Mouse (Mus musculus) right cerebral cortex, postnatal 10 days (tissue): ENCODE data around the gene Ptprd.

Experiments
- DNase-seq, 2 experiments: peaks; one replicate each; pipeline ENCODE4 v3.0.0; 2021; ENCODE audit warnings: low spot score in 2 of 2

The Ptprd gene

GRCm38 (mm10) chr4:76025571-76026325 lies 2186.0 kb downstream of the Ptprd start:
- DNase-seq = no peak

GRCm38 (mm10) chr4:76024502-76024821 lies 2187.3 kb downstream of the Ptprd start:
- no peak for DNase-seq

- DNase-seq = no peak
These were observed 2187.8 kb downstream of the Ptprd start for GRCm38 (mm10) chr4:76023756-76024501.

- no peak for DNase-seq
These were observed 2190.1 kb downstream of the Ptprd start for GRCm38 (mm10) chr4:76021670-76022069.

GRCm38 (mm10) chr4:76015026-76015425 lies 2196.7 kb downstream of the Ptprd start:
- DNase-seq = no peak

GRCm38 (mm10) chr4:76014151-76014840 lies 2197.5 kb downstream of the Ptprd start:
- no peak for DNase-seq

GRCm38 (mm10) chr4:76008580-76008979 lies 2203.2 kb downstream of the Ptprd start:
- DNase-seq = no peak

- no peak for DNase-seq
These were observed 2204.5 kb downstream of the Ptprd start for GRCm38 (mm10) chr4:76007219-76007618.

GRCm38 (mm10) chr4:76006717-76007116 lies 2205.0 kb downstream of the Ptprd start:
- DNase-seq = peak in 1 of 2 experiments; percentile 26

GRCm38 (mm10) chr4:76004161-76004560 lies 2207.6 kb downstream of the Ptprd start:
- no peak for DNase-seq

- no peak for DNase-seq
These were observed 2211.5 kb downstream of the Ptprd start for GRCm38 (mm10) chr4:76000258-76000657.

- DNase-seq = no peak
These were observed 2215.9 kb downstream of the Ptprd start for GRCm38 (mm10) chr4:75995841-75996240.

- DNase-seq = no peak
These were observed 2217.2 kb downstream of the Ptprd start for GRCm38 (mm10) chr4:75994576-75994975.

- DNase-seq = no peak
These were observed 2218.7 kb downstream of the Ptprd start for GRCm38 (mm10) chr4:75993092-75993491.

- DNase-seq = no peak
These were observed 2220.0 kb downstream of the Ptprd start for GRCm38 (mm10) chr4:75991621-75992245.

- no peak for DNase-seq
These were observed 2237.0 kb downstream of the Ptprd start for GRCm38 (mm10) chr4:75974728-75975127.

- DNase-seq = no peak
These were observed 2238.4 kb downstream of the Ptprd start for GRCm38 (mm10) chr4:75973322-75973721.

- DNase-seq = no peak
These were observed 2241.8 kb downstream of the Ptprd start for GRCm38 (mm10) chr4:75969961-75970360.

- DNase-seq = no peak
These were observed 2243.1 kb downstream of the Ptprd start for GRCm38 (mm10) chr4:75968618-75969017.

GRCm38 (mm10) chr4:75965810-75966209 lies 2246.0 kb downstream of the Ptprd start:
- DNase-seq = no peak

- no peak for DNase-seq
These were observed 2248.8 kb downstream of the Ptprd start for GRCm38 (mm10) chr4:75962916-75963315.

- no peak for DNase-seq
These were observed 2249.9 kb downstream of the Ptprd start for GRCm38 (mm10) chr4:75961865-75962264.
